Mouse (Mus musculus): Measurements from ENCODE around the gene Gm906.
"Not testable (repeated sequence)": the region's sequence is repeated elsewhere in the genome, so short reads cannot be mapped to it uniquely, and the experiment has no call there.

Gene Gm906

DNA sequence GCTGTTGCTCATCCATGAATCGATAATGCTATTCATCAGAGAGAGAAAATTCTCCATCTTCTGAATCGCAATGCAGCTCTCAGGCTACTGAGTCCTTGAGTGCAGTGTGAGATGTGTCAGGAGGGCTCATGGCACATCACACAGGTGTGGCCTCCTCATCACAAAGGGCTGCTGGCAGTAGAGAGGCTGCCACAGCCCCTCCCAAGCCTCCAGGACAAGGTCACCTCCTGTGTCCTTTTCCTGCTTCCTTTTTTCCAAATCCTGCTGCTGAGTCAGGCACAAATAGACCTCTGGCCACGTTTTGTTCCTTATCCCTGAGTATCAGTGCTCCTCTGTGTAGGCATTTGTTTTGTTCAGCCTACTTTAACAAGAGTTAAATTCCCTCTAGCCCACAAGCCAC lies at the start of gene Gm906:
Gene Gm906 (minus strand): TSS at position 101 of the 400 bp plus-strand sequence.
- not testable (repeated sequence) for DNase-seq (ENCODE audit: inconsistent ontology term)

DNA sequence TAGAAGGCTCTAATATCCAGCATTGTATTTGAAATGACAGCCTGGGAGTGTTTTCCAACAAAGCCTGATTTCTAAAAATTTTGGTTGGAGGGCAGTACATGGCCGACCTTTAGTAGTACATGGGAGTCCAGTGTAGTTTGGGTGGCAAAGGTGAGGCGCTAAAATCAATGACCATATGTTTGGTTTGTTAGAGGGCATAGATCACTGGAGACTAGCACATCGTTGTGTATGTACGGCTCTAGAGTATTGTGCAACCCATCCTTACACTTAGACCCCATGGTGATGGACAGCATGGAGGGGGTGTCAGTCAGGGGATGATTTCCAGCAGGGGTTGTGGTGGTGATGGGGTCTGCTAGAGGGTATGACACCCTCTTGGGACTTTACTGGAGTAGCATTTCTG lies 33.2 kb upstream of the Gm906 start:
- DNase-seq (ENCODE audit: inconsistent ontology term), result not testable (repeated sequence)

DNA sequence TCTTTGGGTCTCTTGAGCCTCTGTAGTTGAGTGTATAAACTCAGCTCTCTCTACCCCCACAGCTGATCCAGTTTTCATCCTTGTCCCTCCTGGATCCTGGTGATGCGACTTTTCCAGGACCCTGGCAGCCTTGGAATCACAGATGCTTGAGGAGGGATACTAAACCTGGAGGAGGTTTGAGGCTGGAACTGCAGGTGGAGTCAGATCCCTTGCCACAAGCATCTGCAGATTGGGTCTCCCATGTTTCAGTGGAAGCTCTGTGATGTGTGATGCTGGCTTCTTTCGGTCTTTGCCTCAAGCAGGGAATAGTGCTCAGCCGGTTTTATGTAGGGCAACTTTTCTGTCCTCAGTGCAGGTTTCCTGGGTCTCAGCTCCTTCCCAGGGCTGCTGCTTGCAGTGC lies 13.6 kb downstream of the Gm906 start:
- no peak for DNase-seq (ENCODE audit: inconsistent ontology term)

DNA sequence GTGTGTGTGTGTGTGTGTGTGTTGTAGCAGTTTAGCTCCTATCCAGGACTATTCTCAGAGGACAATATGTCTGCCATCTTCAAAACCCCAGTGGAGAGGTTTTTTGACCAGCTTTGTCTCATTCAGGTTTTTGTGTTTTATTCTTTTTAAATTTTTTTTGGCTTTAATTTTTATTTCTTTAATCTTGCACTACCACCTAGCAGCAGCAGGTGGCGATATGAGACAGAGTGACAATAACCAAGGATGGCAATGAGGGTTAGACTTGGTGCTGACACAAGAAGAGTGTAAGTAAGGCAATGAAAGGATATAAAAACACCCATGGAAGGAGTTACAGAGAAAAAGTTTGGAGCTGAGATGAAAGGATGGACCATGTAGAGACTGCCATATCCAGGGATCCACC lies 38.3 kb downstream of the Gm906 start:
- peak; percentile 9 for DNase-seq (ENCODE audit: inconsistent ontology term)

DNA sequence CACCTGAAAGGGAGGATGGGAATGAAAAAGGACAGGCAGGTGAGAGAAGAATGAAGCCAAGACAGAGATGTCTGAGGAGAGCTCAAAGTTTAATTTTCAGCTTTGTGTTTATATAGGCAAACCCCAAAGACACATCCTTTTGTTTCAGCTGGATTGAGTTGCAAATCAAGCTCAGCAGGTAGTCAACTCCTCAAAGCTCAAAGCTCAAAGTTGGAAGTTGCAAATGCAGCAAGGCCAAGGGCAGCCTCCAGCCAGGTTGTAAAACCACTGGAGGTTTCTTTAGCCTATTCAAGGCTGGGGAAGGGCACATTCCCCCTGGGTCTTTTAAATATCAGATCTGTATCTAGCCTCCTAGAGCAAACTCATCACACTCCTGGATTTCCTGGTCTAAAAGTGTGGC lies 39.9 kb downstream of the Gm906 start:
- not testable (repeated sequence) for DNase-seq (ENCODE audit: inconsistent ontology term)

DNA sequence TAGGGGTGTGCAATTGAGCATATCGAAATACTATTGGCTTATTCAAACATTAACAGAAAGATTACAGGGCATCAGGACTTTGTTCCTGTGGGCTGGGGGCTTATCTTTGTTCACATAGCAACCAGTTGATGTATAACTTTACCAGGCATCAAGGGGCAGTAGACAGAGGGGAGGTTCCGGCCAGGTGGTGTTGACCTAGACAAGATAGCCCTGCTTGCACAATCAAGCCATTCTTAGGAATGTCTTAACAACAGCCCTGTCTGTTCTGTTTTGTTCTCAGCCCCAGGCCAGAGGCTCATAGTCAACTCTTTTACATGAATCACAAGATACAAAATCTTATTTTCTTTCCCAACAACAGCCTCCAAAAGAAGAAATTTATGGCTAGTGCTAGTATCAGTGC lies 40.5 kb downstream of the Gm906 start:
- not testable (repeated sequence) for DNase-seq (ENCODE audit: inconsistent ontology term)

GRCm38 (mm10) chr13:50207966-50208365 lies 42.1 kb downstream of the Gm906 start:
- DNase-seq (ENCODE audit: inconsistent ontology term), result no peak

DNA sequence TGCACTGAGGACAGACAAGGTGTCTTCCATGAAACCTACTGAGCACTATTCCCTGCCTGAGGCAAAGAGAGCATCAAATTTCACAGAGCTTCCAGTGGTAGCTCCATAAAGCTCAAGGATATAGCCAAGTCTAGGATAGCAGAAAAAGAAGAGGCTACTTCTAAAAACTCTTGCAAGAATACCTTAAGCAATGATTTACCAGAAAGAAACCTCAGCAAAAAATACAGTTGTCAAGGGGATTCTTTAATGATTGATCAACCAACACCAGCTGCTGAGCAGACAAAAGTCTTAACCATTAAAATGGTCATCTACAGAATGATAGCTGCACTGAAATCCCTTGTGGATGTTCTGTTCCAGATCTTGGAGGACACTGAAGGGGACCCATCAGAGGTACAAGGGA lies 53.3 kb downstream of the Gm906 start:
- DNase-seq (ENCODE audit: inconsistent ontology term), result not testable (repeated sequence)
